Comparison of ENCODE assay signal across 11 mouse cellular contexts in genomic region chr13:93389242-93389625, GRCm38 (mm10).
A peak's percentile ranks its signal among the peaks of the same experiment; 100 is the strongest.
DNase-seq lines count a peak whose midpoint lies in the region; ATAC-seq lines count a peak whose summit lies in the region.
"Had no signal": no experiment of that assay in that cellular context is flagged by ENCODE, and none has a peak within 500 bp of the region (broad histone marks: within the 10 kb centered on the region; RNA-seq: fewer than 3 reads in every experiment).

No protein-coding gene starts in this region.

- H3K4me2 ChIP-seq in heart, embryonic 13.5 days: 0 out of 2 replicates have a peak overlapping the region, but pooled peaks have one; percentile 26
- H3K4me2 ChIP-seq in stomach, embryonic 16.5 days (ENCODE audit: low read depth, low read length): no peak overlapping the region

- peak overlapping the region; percentile 20; the same call in 1 of the 2 replicates for H3K9ac ChIP-seq in heart, embryonic 13.5 days
- no peak overlapping the region for H3K9ac ChIP-seq in stomach, embryonic 16.5 days (ENCODE audit: low read length)

- no peak overlapping the region for H3K4me3 ChIP-seq in heart, embryonic 13.5 days
- H3K4me3 ChIP-seq in megakaryocyte, embryonic 14.5 days (replicated peaks): peak overlapping the region; percentile 56
- H3K4me3 ChIP-seq in limb, embryonic 10.5 days: no peak overlapping the region
- no peak overlapping the region for H3K4me3 ChIP-seq in stomach, embryonic 16.5 days (replicated peaks; ENCODE audit: low read length)

- no peak for DNase-seq in heart, postnatal 36 days
- peak; percentile 65 for DNase-seq in limb, embryonic 10.5 days (ENCODE audit: low spot score)
- DNase-seq in adrenal gland, postnatal 10 days: no peak
- no peak for DNase-seq in layer of hippocampus, adult 11-12 months (ENCODE audit: low spot score)
- DNase-seq: cerebellum, postnatal 25 days; left cerebral cortex, postnatal 4 days had no signal

- peaks cover 24% of the 10 kb centered on the region for H3K36me3 ChIP-seq in heart, embryonic 13.5 days
- peaks cover 14% of the 10 kb centered on the region for H3K36me3 ChIP-seq in megakaryocyte, embryonic 14.5 days (replicated peaks; ENCODE audit: low read length)
- H3K36me3 ChIP-seq in limb, embryonic 10.5 days: peaks cover 25% of the 10 kb centered on the region
- H3K36me3 ChIP-seq in stomach, embryonic 16.5 days (ENCODE audit: control insufficient read depth, insufficient read depth, low read length): no peaks in the 10 kb centered on the region

- no peak for ATAC-seq in heart, embryonic 13.5 days (ENCODE audit: extremely low read depth, insufficient number of reproducible peaks, low FRiP score, low TSS enrichment)
- no peak for ATAC-seq in megakaryocyte, adult 5-6 weeks (ENCODE audit: poor library complexity, severe bottlenecking)
- peak; percentile 83; the same call in 1 of the 2 replicates for ATAC-seq in stomach, embryonic 16.5 days (ENCODE audit: insufficient read depth, low FRiP score)
- ATAC-seq: hindbrain, embryonic 16.5 days had no signal

- no peaks in the 10 kb centered on the region for H3K9me3 ChIP-seq in heart, embryonic 13.5 days
- no peaks in the 10 kb centered on the region for H3K9me3 ChIP-seq in megakaryocyte, embryonic 14.5 days
- no peaks in the 10 kb centered on the region for H3K9me3 ChIP-seq in limb, embryonic 10.5 days (replicated peaks)
- no peaks in the 10 kb centered on the region for H3K9me3 ChIP-seq in stomach, embryonic 16.5 days (replicated peaks; ENCODE audit: control insufficient read depth, low read length)

- H3K27ac ChIP-seq in heart, embryonic 13.5 days (replicated peaks): peak overlapping the region; percentile 73
- H3K27ac ChIP-seq in limb, embryonic 10.5 days: no peak overlapping the region
- H3K27ac ChIP-seq in stomach, embryonic 16.5 days (ENCODE audit: low read length): peak overlapping the region; percentile 42

- H3K4me1 ChIP-seq in heart, embryonic 13.5 days: peaks cover 27% of the 10 kb centered on the region
- H3K4me1 ChIP-seq in megakaryocyte, embryonic 14.5 days: peaks cover 49% of the 10 kb centered on the region
- peaks cover 18% of the 10 kb centered on the region for H3K4me1 ChIP-seq in limb, embryonic 10.5 days
- peaks cover 6% of the 10 kb centered on the region; the same call in 1 of the 2 replicates for H3K4me1 ChIP-seq in stomach, embryonic 16.5 days (ENCODE audit: control insufficient read depth, insufficient read depth, low read length)

- WGBS in heart, embryonic 13.5 days: 32% methylated on average over 2 of the region's 2 CpGs
- 28% methylated on average over 2 of the region's 2 CpGs for WGBS in limb, embryonic 10.5 days
- WGBS in stomach, embryonic 16.5 days: 26% methylated on average over 2 of the region's 2 CpGs

- intact Hi-C loops in heart, postnatal 36 days (cut with DNase I): no loop called here

- no peaks in the 10 kb centered on the region for H3K27me3 ChIP-seq in heart, embryonic 13.5 days (replicated peaks)
- no peaks in the 10 kb centered on the region for H3K27me3 ChIP-seq in megakaryocyte, embryonic 14.5 days (replicated peaks)
- no peaks in the 10 kb centered on the region for H3K27me3 ChIP-seq in limb, embryonic 10.5 days (ENCODE audit: low read depth, poor library complexity, severe bottlenecking)
- H3K27me3 ChIP-seq in stomach, embryonic 16.5 days (ENCODE audit: control insufficient read depth, insufficient read depth, low read length): no peaks in the 10 kb centered on the region
